8 mouse cellular contexts compared by ENCODE assay signal in the genomic region with DNA sequence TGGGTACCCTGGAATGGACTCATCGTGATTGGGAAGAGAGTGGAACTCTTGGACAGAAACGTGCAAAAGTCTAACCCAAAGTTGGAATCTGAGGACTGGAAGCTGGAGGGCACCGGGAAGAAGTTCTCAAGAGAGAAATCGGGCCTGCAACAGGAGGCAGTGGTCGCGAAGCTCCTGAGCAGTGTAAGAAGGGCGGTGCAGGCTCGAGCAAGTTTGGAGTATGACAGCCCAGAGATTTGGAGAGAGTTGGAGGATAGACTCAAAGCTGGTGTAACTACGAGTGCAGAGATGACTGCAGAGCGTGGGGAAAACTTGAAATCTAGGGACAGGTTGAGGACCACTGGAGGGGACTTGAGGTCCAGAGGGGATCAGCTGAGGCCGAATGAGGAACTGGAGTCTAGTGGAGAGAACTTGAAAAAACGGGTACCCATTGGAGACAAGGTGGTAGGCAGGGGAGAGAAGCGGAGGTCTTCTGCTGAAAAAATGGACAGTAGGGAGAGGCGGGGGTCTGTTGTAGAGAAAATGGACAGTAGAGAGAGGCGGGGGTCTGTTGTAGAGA. TPM values are rescaled to one million over a fixed set of nuclear protein-coding genes. Genes with fewer than 3 reads are reported as not detected.
DNase-seq lines count a peak whose midpoint lies in the region; ATAC-seq lines count a peak whose summit lies in the region.

No protein-coding gene starts in this region.

- H3K9ac ChIP-seq in kidney, embryonic 16.5 days (replicated peaks; ENCODE audit: low read length), result peak overlapping the region; percentile 75
- H3K9ac ChIP-seq in hindbrain, embryonic 15.5 days, result peak overlapping the region; percentile 45
- peak overlapping the region; percentile 63 for H3K9ac ChIP-seq in midbrain, embryonic 16.5 days (ENCODE audit: low read depth, low read length)

- 48% methylated on average over 15 of the region's 15 CpGs for WGBS in kidney, embryonic 16.5 days
- WGBS in hindbrain, embryonic 15.5 days, result 53% methylated on average over 15 of the region's 15 CpGs
- 51% methylated on average over 15 of the region's 15 CpGs for WGBS in midbrain, embryonic 16.5 days

- peaks cover 22% of the 10 kb centered on the region for H3K4me1 ChIP-seq in kidney, embryonic 16.5 days (ENCODE audit: insufficient read depth, low read length)
- peaks cover 11% of the 10 kb centered on the region for H3K4me1 ChIP-seq in brown adipose tissue, adult 24 weeks (ENCODE audit: control insufficient read depth, insufficient read depth, insufficient read length, low read length)
- H3K4me1 ChIP-seq in hindbrain, embryonic 15.5 days (replicated peaks), result peaks cover 30% of the 10 kb centered on the region
- H3K4me1 ChIP-seq in midbrain, embryonic 16.5 days (ENCODE audit: control insufficient read depth, insufficient read depth, low read length), result peaks cover 19% of the 10 kb centered on the region

- H3K4me3 ChIP-seq in kidney, embryonic 16.5 days (ENCODE audit: low read length), result peak overlapping the region; percentile 48
- H3K4me3 ChIP-seq in brown adipose tissue, adult 24 weeks (ENCODE audit: insufficient read depth, low read depth, low read length), result peak overlapping the region; percentile 67
- H3K4me3 ChIP-seq in hindbrain, embryonic 15.5 days, result peak overlapping the region; percentile 46
- peak overlapping the region; percentile 64 for H3K4me3 ChIP-seq in midbrain, embryonic 16.5 days (ENCODE audit: low read depth, low read length)

- peak; percentile 49 for ATAC-seq in kidney, embryonic 16.5 days (ENCODE audit: low FRiP score, low TSS enrichment)
- no peak for ATAC-seq in hindbrain, embryonic 15.5 days (ENCODE audit: low FRiP score, low read depth)
- ATAC-seq in midbrain, embryonic 16.5 days, result no peak

- H3K4me2 ChIP-seq in kidney, embryonic 16.5 days (replicated peaks; ENCODE audit: low read depth, low read length), result peak overlapping the region; percentile 71
- peak overlapping the region; percentile 87 for H3K4me2 ChIP-seq in hindbrain, embryonic 15.5 days
- peak overlapping the region; percentile 91 for H3K4me2 ChIP-seq in midbrain, embryonic 16.5 days (ENCODE audit: low read length)

- no peaks in the 10 kb centered on the region; the same call in none of the 2 replicates for H3K9me3 ChIP-seq in kidney, embryonic 16.5 days (ENCODE audit: low read length)
- no peaks in the 10 kb centered on the region for H3K9me3 ChIP-seq in hindbrain, embryonic 15.5 days
- H3K9me3 ChIP-seq in midbrain, embryonic 16.5 days (replicated peaks; ENCODE audit: control insufficient read depth, low read length, poor library complexity, severe bottlenecking), result no peaks in the 10 kb centered on the region

- no peak for DNase-seq in kidney, postnatal 10 days
- no peak for DNase-seq in urinary bladder, adult 18-20 months (ENCODE audit: low spot score in 2 of 2)
- no peak for DNase-seq in cerebellum, postnatal 36 days
- no peak for DNase-seq in T-cell, adult 2 months (ENCODE audit: low spot score)

- H3K36me3 ChIP-seq in kidney, embryonic 16.5 days (ENCODE audit: insufficient read depth, low read length), result no peaks in the 10 kb centered on the region
- H3K36me3 ChIP-seq in hindbrain, embryonic 15.5 days, result no peaks in the 10 kb centered on the region
- H3K36me3 ChIP-seq in midbrain, embryonic 16.5 days (ENCODE audit: control insufficient read depth, insufficient read depth, low read length), result no peaks in the 10 kb centered on the region

- no peaks in the 10 kb centered on the region for H3K27me3 ChIP-seq in kidney, embryonic 16.5 days (ENCODE audit: insufficient read depth, low read length)
- no peaks in the 10 kb centered on the region for H3K27me3 ChIP-seq in hindbrain, embryonic 15.5 days
- no peaks in the 10 kb centered on the region for H3K27me3 ChIP-seq in midbrain, embryonic 16.5 days (ENCODE audit: control insufficient read depth, insufficient read depth, low read depth, low read length)

- H3K27ac ChIP-seq in kidney, embryonic 16.5 days (ENCODE audit: low read length), result no peak overlapping the region
- peak overlapping the region; percentile 11; the same call in 1 of the 2 replicates for H3K27ac ChIP-seq in brown adipose tissue, adult 24 weeks (replicated peaks; ENCODE audit: low read depth, low read length)
- H3K27ac ChIP-seq in hindbrain, embryonic 15.5 days (replicated peaks), result peak overlapping the region; percentile 77
- H3K27ac ChIP-seq in midbrain, embryonic 16.5 days (ENCODE audit: low read length), result no peak overlapping the region; the same call in 1 of the 2 replicates

RNA-seq across cellular contexts. Expression of gene Snx32, which starts 0.8 kb away (rescaled TPM):
- 9.9 and 10.6 TPM in 2 replicates for polyA plus RNA-seq in kidney, embryonic 16.5 days (2015; fragmentation: Nextera tagmentation; extraction: Ambion mirVana)
- 2.7 and 7.0 TPM in 2 replicates for polyA plus RNA-seq in brown adipose tissue, adult 24 weeks (2012; ENCODE audit: insufficient read depth, insufficient read length, missing spikeins)
- polyA plus RNA-seq in hindbrain, embryonic 15.5 days (2015; fragmentation: Nextera tagmentation; extraction: Ambion mirVana), result 94.6 and 99.8 TPM in 2 replicates
- 112 and 116 TPM in 2 replicates for polyA plus RNA-seq in midbrain, embryonic 16.5 days (2015; fragmentation: Nextera tagmentation; extraction: Ambion mirVana)

RNA-seq across cellular contexts. Expression of gene 1700020D05Rik, which starts 7.6 kb away (rescaled TPM):
- polyA plus RNA-seq in kidney, embryonic 16.5 days (2015; fragmentation: Nextera tagmentation; extraction: Ambion mirVana), result not detected in 2 replicates
- 1.1 TPM in 1 of 2 replicates, not detected in the other for polyA plus RNA-seq in brown adipose tissue, adult 24 weeks (2012; ENCODE audit: insufficient read depth, insufficient read length, missing spikeins)
- 0.26 and 0.44 TPM in 2 replicates for polyA plus RNA-seq in hindbrain, embryonic 15.5 days (2015; fragmentation: Nextera tagmentation; extraction: Ambion mirVana)
- not detected in 2 replicates for polyA plus RNA-seq in midbrain, embryonic 16.5 days (2015; fragmentation: Nextera tagmentation; extraction: Ambion mirVana)

RNA-seq across cellular contexts. Expression of gene Cfl1, which starts 20.9 kb away (rescaled TPM):
- polyA plus RNA-seq in kidney, embryonic 16.5 days (2015; fragmentation: Nextera tagmentation; extraction: Ambion mirVana), result 2,772 and 2,914 TPM in 2 replicates
- polyA plus RNA-seq in brown adipose tissue, adult 24 weeks (2012; ENCODE audit: insufficient read depth, insufficient read length, missing spikeins), result 324 and 390 TPM in 2 replicates
- 3,340 and 3,538 TPM in 2 replicates for polyA plus RNA-seq in hindbrain, embryonic 15.5 days (2015; fragmentation: Nextera tagmentation; extraction: Ambion mirVana)
- 3,571 and 3,575 TPM in 2 replicates for polyA plus RNA-seq in midbrain, embryonic 16.5 days (2015; fragmentation: Nextera tagmentation; extraction: Ambion mirVana)

RNA-seq across cellular contexts. Expression of gene Mus81, which starts 23.0 kb away (rescaled TPM):
- 44.2 and 50.5 TPM in 2 replicates for polyA plus RNA-seq in kidney, embryonic 16.5 days (2015; fragmentation: Nextera tagmentation; extraction: Ambion mirVana)
- polyA plus RNA-seq in brown adipose tissue, adult 24 weeks (2012; ENCODE audit: insufficient read depth, insufficient read length, missing spikeins), result 14.8 and 25.2 TPM in 2 replicates
- 49.2 TPM in 2 replicates for polyA plus RNA-seq in hindbrain, embryonic 15.5 days (2015; fragmentation: Nextera tagmentation; extraction: Ambion mirVana)
- 51.1 and 53.6 TPM in 2 replicates for polyA plus RNA-seq in midbrain, embryonic 16.5 days (2015; fragmentation: Nextera tagmentation; extraction: Ambion mirVana)

RNA-seq across cellular contexts. Expression of gene Efemp2, which starts 37.4 kb away (rescaled TPM):
- 197 and 208 TPM in 2 replicates for polyA plus RNA-seq in kidney, embryonic 16.5 days (2015; fragmentation: Nextera tagmentation; extraction: Ambion mirVana)
- polyA plus RNA-seq in brown adipose tissue, adult 24 weeks (2012; ENCODE audit: insufficient read depth, insufficient read length, missing spikeins), result 10.1 and 16.1 TPM in 2 replicates
- 38.9 and 44.9 TPM in 2 replicates for polyA plus RNA-seq in hindbrain, embryonic 15.5 days (2015; fragmentation: Nextera tagmentation; extraction: Ambion mirVana)
- 34.1 and 35.3 TPM in 2 replicates for polyA plus RNA-seq in midbrain, embryonic 16.5 days (2015; fragmentation: Nextera tagmentation; extraction: Ambion mirVana)

Comparison
In these comparisons a context has a peak if more than half of its experiments do, and no peak if none do; other contexts are left out.
1. H3K27ac ChIP-seq: peak in brown adipose tissue, adult 24 weeks (single experiment) and hindbrain, embryonic 15.5 days (single experiment); none in kidney, embryonic 16.5 days (single experiment) and midbrain, embryonic 16.5 days (single experiment).
2. Peak in every context shown above with its lines, with median percentiles within 50 percentile points of each other: H3K4me2 ChIP-seq, H3K4me3 ChIP-seq and H3K9ac ChIP-seq.